In the genomic region with DNA sequence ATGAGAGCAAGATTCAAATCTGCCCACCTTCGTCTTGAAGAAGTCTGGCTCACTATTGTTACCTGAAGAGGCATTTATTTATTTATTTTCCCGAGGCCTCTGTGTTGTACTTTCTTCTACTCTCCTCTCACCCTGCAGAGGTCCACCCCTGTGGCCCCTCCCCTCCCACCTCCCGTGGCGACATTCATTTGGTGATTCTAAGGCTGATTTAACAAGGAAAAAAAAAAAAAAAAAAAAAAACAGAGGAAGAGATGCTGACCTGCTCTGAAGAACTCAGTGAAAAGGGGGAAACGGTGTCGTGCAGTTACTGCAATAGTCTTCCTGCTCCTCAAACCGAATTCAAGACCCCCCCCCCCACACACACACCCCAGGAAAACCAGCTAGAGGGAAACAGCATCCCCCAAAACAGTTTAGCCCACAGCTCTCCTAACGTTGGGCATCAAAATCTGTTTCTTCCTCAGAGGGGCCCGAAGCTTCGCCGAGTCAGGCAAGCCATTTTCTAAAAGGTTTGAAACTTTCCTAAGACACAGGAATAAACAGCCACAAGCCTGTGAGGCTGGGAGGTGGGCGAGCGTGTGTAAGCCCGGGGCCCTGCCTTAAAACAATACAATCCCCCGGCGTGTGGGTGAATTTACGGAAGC, we compare ENCODE assay signal across 8 mouse cellular contexts. TPM values are rescaled to one million over a fixed set of nuclear protein-coding genes. Genes with fewer than 3 reads are reported as not detected.
A peak's percentile ranks its signal among the peaks of the same experiment; 100 is the strongest.
DNase-seq lines count a peak whose midpoint lies in the region; ATAC-seq and TF ChIP-seq lines count a peak whose summit lies in the region.
"Had no signal": no experiment of that assay in that cellular context is flagged by ENCODE, and none has a peak within 500 bp of the region (broad histone marks: within the 10 kb centered on the region; RNA-seq: fewer than 3 reads in every experiment).

No protein-coding gene starts in this region.

- TF ChIP-seq CTCF in intestine, postnatal 0 days (IDR thresholded peaks at IDR 0.05; ENCODE audit: low read depth) = no peak

- peaks cover 36% of the 10 kb centered on the region for H3K27me3 ChIP-seq in lung, embryonic 15.5 days
- 0 out of 2 replicates have a peak, but pooled peaks cover 2% of the 10 kb centered on the region for H3K27me3 ChIP-seq in embryonic facial prominence, embryonic 13.5 days
- peaks cover 21% of the 10 kb centered on the region for H3K27me3 ChIP-seq in intestine, postnatal 0 days (replicated peaks; ENCODE audit: control insufficient read depth, insufficient read depth, low read length)
- H3K27me3 ChIP-seq in neural tube, embryonic 14.5 days (ENCODE audit: control insufficient read depth, insufficient read depth, low read length) = no peaks in the 10 kb centered on the region

- H3K36me3 ChIP-seq in lung, embryonic 15.5 days = no peaks in the 10 kb centered on the region
- no peaks in the 10 kb centered on the region for H3K36me3 ChIP-seq in embryonic facial prominence, embryonic 13.5 days
- H3K36me3 ChIP-seq in intestine, postnatal 0 days (ENCODE audit: control insufficient read depth, insufficient read depth) = no peaks in the 10 kb centered on the region
- H3K36me3 ChIP-seq in neural tube, embryonic 14.5 days (ENCODE audit: control insufficient read depth, insufficient read depth, low read length) = no peaks in the 10 kb centered on the region

- ATAC-seq in lung, embryonic 15.5 days (ENCODE audit: borderline replicate concordance, extremely low read depth, low FRiP score, low TSS enrichment) = no peak
- ATAC-seq in embryonic facial prominence, embryonic 13.5 days (ENCODE audit: insufficient number of reproducible peaks, insufficient read depth, low FRiP score, low TSS enrichment, low read depth) = no peak
- no peak for ATAC-seq in intestine, postnatal 0 days
- ATAC-seq in neural tube, embryonic 14.5 days (ENCODE audit: low read depth) = no peak

- peak overlapping the region; percentile 93 for H3K4me2 ChIP-seq in lung, embryonic 15.5 days
- peak overlapping the region; percentile 94 for H3K4me2 ChIP-seq in embryonic facial prominence, embryonic 13.5 days
- H3K4me2 ChIP-seq in intestine, postnatal 0 days (replicated peaks; ENCODE audit: low read depth) = peak overlapping the region; percentile 100
- H3K4me2 ChIP-seq in neural tube, embryonic 14.5 days (ENCODE audit: low read depth, low read length) = peak overlapping the region; percentile 80

- H3K27ac ChIP-seq in lung, embryonic 15.5 days = peak overlapping the region; percentile 94; the same call in 1 of the 2 replicates
- H3K27ac ChIP-seq in embryonic facial prominence, embryonic 13.5 days = peak overlapping the region; percentile 99
- H3K27ac ChIP-seq in intestine, postnatal 0 days (ENCODE audit: low read depth, low read length) = no peak overlapping the region
- peak overlapping the region; percentile 99 for H3K27ac ChIP-seq in neural tube, embryonic 14.5 days (ENCODE audit: low read depth, low read length)

- peak overlapping the region; percentile 72 for H3K9ac ChIP-seq in lung, embryonic 15.5 days
- H3K9ac ChIP-seq in embryonic facial prominence, embryonic 13.5 days = peak overlapping the region; percentile 99
- H3K9ac ChIP-seq in intestine, postnatal 0 days (ENCODE audit: low read depth, low read length) = peak overlapping the region; percentile 72; the same call in 1 of the 2 replicates
- peak overlapping the region; percentile 98 for H3K9ac ChIP-seq in neural tube, embryonic 14.5 days (replicated peaks; ENCODE audit: low read depth, low read length)

- H3K4me3 ChIP-seq in lung, embryonic 15.5 days = peak overlapping the region; percentile 71
- H3K4me3 ChIP-seq in embryonic facial prominence, embryonic 13.5 days = peak overlapping the region; percentile 85
- H3K4me3 ChIP-seq in intestine, postnatal 0 days (ENCODE audit: low read depth, low read length) = peak overlapping the region; percentile 76
- H3K4me3 ChIP-seq in neural tube, embryonic 14.5 days (ENCODE audit: low read depth, low read length) = peak overlapping the region; percentile 88

- peaks cover 31% of the 10 kb centered on the region for H3K4me1 ChIP-seq in lung, embryonic 15.5 days
- H3K4me1 ChIP-seq in embryonic facial prominence, embryonic 13.5 days = peaks cover 11% of the 10 kb centered on the region; the same call in 1 of the 2 replicates
- H3K4me1 ChIP-seq in intestine, postnatal 0 days (replicated peaks; ENCODE audit: control insufficient read depth, insufficient read depth, low read length) = no peaks in the 10 kb centered on the region
- 0 out of 2 replicates have a peak, but pooled peaks cover 4% of the 10 kb centered on the region for H3K4me1 ChIP-seq in neural tube, embryonic 14.5 days (ENCODE audit: control insufficient read depth, insufficient read depth, low read length)

- DNase-seq in lung, adult 18-20 months = no peak
- DNase-seq in gastrocnemius, adult 8-10 months (ENCODE audit: low spot score in 2 of 2) = no peak
- no peak for DNase-seq in yolk sac, embryonic 10.5 days (ENCODE audit: low spot score)

- H3K9me3 ChIP-seq in lung, embryonic 15.5 days = no peaks in the 10 kb centered on the region
- H3K9me3 ChIP-seq in embryonic facial prominence, embryonic 13.5 days = no peaks in the 10 kb centered on the region
- H3K9me3 ChIP-seq in intestine, postnatal 0 days (ENCODE audit: control insufficient read depth) = no peaks in the 10 kb centered on the region
- H3K9me3 ChIP-seq in neural tube, embryonic 14.5 days (ENCODE audit: control insufficient read depth, low read length) = no peaks in the 10 kb centered on the region

- under 1% methylated on average over 17 of the region's 17 CpGs for WGBS in lung, embryonic 15.5 days
- under 1% methylated on average over 17 of the region's 17 CpGs for WGBS in embryonic facial prominence, embryonic 13.5 days
- 2% methylated on average over 17 of the region's 17 CpGs for WGBS in intestine, postnatal 0 days
- 0% methylated on average over 17 of the region's 17 CpGs for WGBS in neural tube, embryonic 14.5 days

RNA-seq across cellular contexts. Expression of gene A830031A19Rik, which starts 0.8 kb away (rescaled TPM):
- not detected in 2 replicates for polyA plus RNA-seq in lung, embryonic 15.5 days (2015; fragmentation: Nextera tagmentation; extraction: Ambion mirVana)
- polyA plus RNA-seq in embryonic facial prominence, embryonic 13.5 days (2015; fragmentation: Nextera tagmentation; extraction: Ambion mirVana) = not detected in 2 replicates
- polyA plus RNA-seq in intestine, postnatal 0 days (2015; fragmentation: Nextera tagmentation; extraction: Ambion mirVana) = not detected in 2 replicates
- polyA plus RNA-seq in neural tube, embryonic 14.5 days (2014; fragmentation: Nextera tagmentation; extraction: Ambion mirVana) = not detected in 2 replicates
- total RNA-seq in gastrocnemius, adult 8-10 months (2022) = not detected
- polyA plus RNA-seq: gonadal fat pad, adult 2 months had no signal

RNA-seq across cellular contexts. Expression of gene Bcl11a, which starts 2.2 kb away (rescaled TPM):
- polyA plus RNA-seq in lung, embryonic 15.5 days (2015; fragmentation: Nextera tagmentation; extraction: Ambion mirVana) = 15.4 and 15.8 TPM in 2 replicates
- polyA plus RNA-seq in embryonic facial prominence, embryonic 13.5 days (2015; fragmentation: Nextera tagmentation; extraction: Ambion mirVana) = 70.0 and 79.1 TPM in 2 replicates
- polyA plus RNA-seq in intestine, postnatal 0 days (2015; fragmentation: Nextera tagmentation; extraction: Ambion mirVana) = 5.9 and 6.5 TPM in 2 replicates
- 143 and 145 TPM in 2 replicates for polyA plus RNA-seq in neural tube, embryonic 14.5 days (2014; fragmentation: Nextera tagmentation; extraction: Ambion mirVana)
- total RNA-seq in gastrocnemius, adult 8-10 months (2022) = under 1 TPM in 2 of 4 experiments, not detected in 2; 0.07 to 0.17 TPM
